Comparison of ENCODE assay signal across 17 mouse cellular contexts in the genomic region with DNA sequence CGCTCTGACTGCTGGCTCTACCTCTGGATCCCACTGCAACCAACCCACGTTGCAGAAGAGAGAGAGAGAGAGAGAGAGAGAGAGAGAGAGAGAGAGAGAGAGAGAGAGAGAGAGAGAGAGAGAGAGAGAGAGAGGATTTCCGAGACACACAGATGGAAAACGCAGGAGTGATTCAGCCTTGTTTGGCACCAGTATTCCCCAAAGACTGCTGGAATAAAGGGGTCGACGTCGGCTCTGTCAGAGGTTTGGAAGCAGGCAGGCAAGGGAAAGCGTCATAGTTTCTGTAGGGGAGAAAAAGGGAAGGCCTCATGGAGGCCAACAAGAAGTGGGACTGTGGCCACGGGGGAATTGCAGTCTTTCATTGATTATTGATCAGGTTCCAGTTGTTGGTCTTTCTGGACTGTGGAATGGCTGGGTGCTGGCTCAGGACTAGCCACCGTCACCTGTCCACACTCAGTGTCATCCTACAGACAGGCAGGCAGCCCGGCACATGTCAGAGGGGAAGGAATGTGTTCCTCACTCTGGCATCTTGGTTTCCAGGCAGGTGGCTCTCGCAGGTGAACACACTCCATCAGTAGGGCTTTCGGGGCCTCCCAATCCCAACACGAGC. TPM values are rescaled to one million over a fixed set of nuclear protein-coding genes. Genes with fewer than 3 reads are reported as not detected.
A peak's percentile ranks its signal among the peaks of the same experiment; 100 is the strongest.
DNase-seq lines count a peak whose midpoint lies in the region; ATAC-seq and TF ChIP-seq lines count a peak whose summit lies in the region.
"Had no signal": no experiment of that assay in that cellular context is flagged by ENCODE, and none has a peak within 500 bp of the region (broad histone marks: within the 10 kb centered on the region; RNA-seq: fewer than 3 reads in every experiment).

No protein-coding gene starts in this region.

- no peak for TF ChIP-seq POLR2A in cortical plate, adult 2 months (IDR thresholded peaks at IDR 0.05; ENCODE audit: extremely low read depth, insufficient read depth, low read length)

- 67% methylated on average over 14 of the region's 14 CpGs for WGBS in limb, embryonic 13.5 days
- 78% methylated on average over 14 of the region's 14 CpGs for WGBS in limb, embryonic 10.5 days

- no peak for DNase-seq in gastrocnemius, adult 2 months
- no peak for DNase-seq in gastrocnemius, postnatal 4 days (ENCODE audit: low spot score in 2 of 2)
- no peak for DNase-seq in limb, embryonic 10.5 days (ENCODE audit: low spot score)
- peak; percentile 74 for DNase-seq in Muller cell, postnatal 12 days (ENCODE audit: inconsistent ontology term)
- DNase-seq in heart, adult 18-20 months, result no peak
- DNase-seq in gastrocnemius, postnatal 14 days, result no peak
- DNase-seq: embryo, embryonic 11 days had no signal

- no peaks in the 10 kb centered on the region for H3K9me3 ChIP-seq in limb, embryonic 13.5 days
- no peaks in the 10 kb centered on the region for H3K9me3 ChIP-seq in limb, embryonic 10.5 days (replicated peaks)
- H3K9me3 ChIP-seq: embryonic facial prominence, embryonic 12.5 days; forebrain, embryonic 10.5 days; heart, embryonic 13.5 days; hindbrain, embryonic 12.5 days had no signal

- TF ChIP-seq CTCF in gastrocnemius, adult 2 months (IDR thresholded peaks at IDR 0.05), result no peak
- no peak for TF ChIP-seq CTCF in cortical plate, adult 2 months (IDR thresholded peaks at IDR 0.05; ENCODE audit: extremely low read depth, insufficient read depth, low read length)

- ATAC-seq in limb, embryonic 13.5 days (ENCODE audit: low FRiP score, low read depth), result no peak
- ATAC-seq: forebrain, embryonic 14.5 days; hindbrain, embryonic 16.5 days; inflammation-experienced regulatory T-cells, adult 6 months had no signal

- H3K4me1 ChIP-seq in limb, embryonic 13.5 days, result peaks cover 54% of the 10 kb centered on the region
- peaks cover 46% of the 10 kb centered on the region for H3K4me1 ChIP-seq in limb, embryonic 10.5 days
- H3K4me1 ChIP-seq in cortical plate, adult 2 months (ENCODE audit: control insufficient read depth, insufficient read depth, low read length), result peaks cover 20% of the 10 kb centered on the region

- H3K4me3 ChIP-seq in gastrocnemius, adult 2 months, result peak overlapping the region; percentile 30; the same call in 1 of the 2 replicates
- H3K4me3 ChIP-seq in limb, embryonic 13.5 days, result no peak overlapping the region
- H3K4me3 ChIP-seq in limb, embryonic 10.5 days, result no peak overlapping the region
- H3K4me3 ChIP-seq in cortical plate, adult 2 months (ENCODE audit: insufficient read depth, low read length), result no peak overlapping the region
- H3K4me3 ChIP-seq: embryonic facial prominence, embryonic 12.5 days; erythroblast, embryonic 14.5 days; forebrain, embryonic 10.5 days; heart, embryonic 13.5 days; hindbrain, embryonic 12.5 days had no signal

- 0 out of 2 replicates have a peak overlapping the region, but pooled peaks have one; percentile 8 for H3K9ac ChIP-seq in limb, embryonic 13.5 days
- H3K9ac ChIP-seq: embryonic facial prominence, embryonic 12.5 days; heart, embryonic 13.5 days; hindbrain, embryonic 12.5 days had no signal

- H3K27me3 ChIP-seq in limb, embryonic 13.5 days, result no peaks in the 10 kb centered on the region
- no peaks in the 10 kb centered on the region for H3K27me3 ChIP-seq in limb, embryonic 10.5 days (ENCODE audit: low read depth, poor library complexity, severe bottlenecking)
- H3K27me3 ChIP-seq: embryonic facial prominence, embryonic 12.5 days had no signal

- H3K36me3 ChIP-seq in limb, embryonic 13.5 days, result peaks cover 6% of the 10 kb centered on the region; the same call in 1 of the 2 replicates
- no peaks in the 10 kb centered on the region for H3K36me3 ChIP-seq in limb, embryonic 10.5 days
- H3K36me3 ChIP-seq: embryonic facial prominence, embryonic 12.5 days; forebrain, embryonic 10.5 days; hindbrain, embryonic 12.5 days had no signal

- H3K27ac ChIP-seq in gastrocnemius, adult 2 months, result peak overlapping the region; percentile 79
- H3K27ac ChIP-seq in limb, embryonic 13.5 days, result no peak overlapping the region
- no peak overlapping the region for H3K27ac ChIP-seq in limb, embryonic 10.5 days
- H3K27ac ChIP-seq in cortical plate, adult 2 months (ENCODE audit: insufficient read depth, low read length), result 0 out of 2 replicates have a peak overlapping the region, but pooled peaks have one; percentile 52
- H3K27ac ChIP-seq: embryonic facial prominence, embryonic 12.5 days; forebrain, embryonic 10.5 days; heart, embryonic 13.5 days; hindbrain, embryonic 12.5 days had no signal

- H3K4me2 ChIP-seq in limb, embryonic 13.5 days (replicated peaks), result no peak overlapping the region
- H3K4me2 ChIP-seq: embryonic facial prominence, embryonic 12.5 days; heart, embryonic 13.5 days; hindbrain, embryonic 12.5 days had no signal

- intact Hi-C loops in gastrocnemius, adult 2 months (cut with DNase I), result no loop called here
- intact Hi-C loops in gastrocnemius, postnatal 14 days (cut with DNase I; ENCODE audit: low total_unique reads), result no loop called here

RNA-seq across cellular contexts. Expression of a gene that starts 8.4 kb away (rescaled TPM):
- 10 to 100 TPM in 1 of 2 experiments, 1 to 10 TPM in 1; 8.2 to 13.0 TPM for total RNA-seq in gastrocnemius, adult 2 months (2021)
- 10 to 100 TPM; 21.2 to 24.0 TPM for total RNA-seq in gastrocnemius, postnatal 4 days (2021)
- 4.2 and 5.5 TPM in 2 replicates for polyA plus RNA-seq in limb, embryonic 13.5 days (2015; fragmentation: Nextera tagmentation; extraction: Ambion mirVana)
- 1.3 and 1.6 TPM in 2 replicates for polyA plus RNA-seq in limb, embryonic 10.5 days (2016; fragmentation: Nextera tagmentation; extraction: Ambion mirVana)
- 104 and 122 TPM in 2 replicates for polyA plus RNA-seq in cortical plate, adult 2 months (2012; rRNA removed)
- total RNA-seq in heart, adult 18-20 months (2021), result 10 to 100 TPM; 11.9 to 17.2 TPM
- 10 to 100 TPM; 15.0 to 16.1 TPM for total RNA-seq in gastrocnemius, postnatal 14 days (2021)

RNA-seq across cellular contexts. Expression of a gene that starts 22.8 kb away (rescaled TPM):
- total RNA-seq in gastrocnemius, adult 2 months (2021), result 1,000 to 10,000 TPM; 1,028 to 1,061 TPM
- total RNA-seq in gastrocnemius, postnatal 4 days (2021), result 100 to 1,000 TPM; 221 to 269 TPM
- 12.8 and 14.7 TPM in 2 replicates for polyA plus RNA-seq in limb, embryonic 13.5 days (2015; fragmentation: Nextera tagmentation; extraction: Ambion mirVana)
- 1.9 and 3.0 TPM in 2 replicates for polyA plus RNA-seq in limb, embryonic 10.5 days (2016; fragmentation: Nextera tagmentation; extraction: Ambion mirVana)
- polyA plus RNA-seq in cortical plate, adult 2 months (2012; rRNA removed), result 38.0 and 44.6 TPM in 2 replicates
- 100 to 1,000 TPM; 192 to 206 TPM for total RNA-seq in heart, adult 18-20 months (2021)
- 100 to 1,000 TPM; 462 to 471 TPM for total RNA-seq in gastrocnemius, postnatal 14 days (2021)

RNA-seq across cellular contexts. Expression of a gene that starts 47.5 kb away (rescaled TPM):
- 10 to 100 TPM; 18.6 to 25.3 TPM for total RNA-seq in gastrocnemius, adult 2 months (2021)
- total RNA-seq in gastrocnemius, postnatal 4 days (2021), result 10 to 100 TPM; 42.9 to 43.8 TPM
- polyA plus RNA-seq in limb, embryonic 13.5 days (2015; fragmentation: Nextera tagmentation; extraction: Ambion mirVana), result 246 and 251 TPM in 2 replicates
- polyA plus RNA-seq in limb, embryonic 10.5 days (2016; fragmentation: Nextera tagmentation; extraction: Ambion mirVana), result 359 and 361 TPM in 2 replicates
- 25.6 and 29.3 TPM in 2 replicates for polyA plus RNA-seq in cortical plate, adult 2 months (2012; rRNA removed)
- 10 to 100 TPM; 31.7 to 35.2 TPM for total RNA-seq in heart, adult 18-20 months (2021)
- 10 to 100 TPM; 16.9 to 18.7 TPM for total RNA-seq in gastrocnemius, postnatal 14 days (2021)

Comparison
In these comparisons a context has a peak if more than half of its experiments do, and no peak if none do; other contexts are left out.
1. H3K27ac ChIP-seq: peak in gastrocnemius, adult 2 months (single experiment) and cortical plate, adult 2 months (single experiment); none in limb, embryonic 13.5 days (single experiment) and limb, embryonic 10.5 days (single experiment).